Mouse (Mus musculus): Measurements from ENCODE around the gene Dnajc1.

The Dnajc1 gene

GRCm38 (mm10) chr2:18195691-18196396 lies 196.8 kb downstream of the Dnajc1 start:
- no peak for DNase-seq (ENCODE audit: low read depth)

GRCm38 (mm10) chr2:18195285-18195684 lies 197.3 kb downstream of the Dnajc1 start:
- no peak for DNase-seq (ENCODE audit: low read depth)

GRCm38 (mm10) chr2:18188367-18188766 lies 204.3 kb downstream of the Dnajc1 start:
- DNase-seq (ENCODE audit: low read depth), result no peak

DNA sequence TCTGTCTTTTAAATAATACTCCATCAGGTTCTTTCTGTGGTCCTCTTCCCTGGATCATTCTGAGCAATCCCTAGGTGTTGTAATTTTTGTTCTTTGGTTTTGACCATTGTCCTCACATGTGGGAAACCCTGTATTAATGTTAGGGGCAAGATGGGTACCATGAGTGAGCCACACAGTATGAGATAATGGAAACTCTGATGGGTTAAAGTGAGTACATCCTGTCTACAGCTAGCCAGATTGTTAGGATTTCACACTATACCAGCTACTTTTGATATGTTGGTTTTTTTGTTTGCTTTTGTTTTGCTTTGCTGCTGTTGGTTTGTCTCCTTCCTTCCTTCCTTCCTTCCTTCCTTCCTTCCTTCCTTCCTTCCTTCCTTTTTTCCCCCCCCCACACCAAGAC lies 209.6 kb downstream of the Dnajc1 start:
- DNase-seq (ENCODE audit: low read depth), result no peak

DNA sequence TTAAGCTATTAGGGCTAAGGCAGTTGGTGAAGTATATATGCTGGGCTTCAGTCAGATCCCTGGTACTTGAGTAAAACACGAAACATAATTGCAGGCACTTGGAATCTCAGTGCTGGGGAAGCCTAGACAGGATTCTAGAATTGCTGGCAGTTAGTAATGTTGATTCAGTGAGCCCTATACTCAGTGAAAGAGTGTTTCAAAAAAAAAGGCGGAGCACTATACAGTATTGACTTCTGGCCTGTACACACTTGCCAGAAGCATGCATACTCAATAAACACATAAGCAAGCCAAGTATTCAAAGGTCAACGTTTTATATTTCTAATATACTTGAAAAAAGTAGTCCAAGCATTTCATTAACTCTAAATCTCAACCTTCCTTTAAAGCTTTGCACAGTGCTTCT lies 211.0 kb downstream of the Dnajc1 start:
- DNase-seq (ENCODE audit: low read depth), result no peak

- DNase-seq (ENCODE audit: low read depth), result no peak
Measured at GRCm38 (mm10) chr2:18180323-18180722, 212.3 kb downstream of the Dnajc1 start.

- no peak for DNase-seq (ENCODE audit: low read depth)
Measured at GRCm38 (mm10) chr2:18176235-18176634, 216.4 kb downstream of the Dnajc1 start.

GRCm38 (mm10) chr2:18175234-18175633 lies 217.4 kb downstream of the Dnajc1 start:
- DNase-seq (ENCODE audit: low read depth), result no peak

DNA sequence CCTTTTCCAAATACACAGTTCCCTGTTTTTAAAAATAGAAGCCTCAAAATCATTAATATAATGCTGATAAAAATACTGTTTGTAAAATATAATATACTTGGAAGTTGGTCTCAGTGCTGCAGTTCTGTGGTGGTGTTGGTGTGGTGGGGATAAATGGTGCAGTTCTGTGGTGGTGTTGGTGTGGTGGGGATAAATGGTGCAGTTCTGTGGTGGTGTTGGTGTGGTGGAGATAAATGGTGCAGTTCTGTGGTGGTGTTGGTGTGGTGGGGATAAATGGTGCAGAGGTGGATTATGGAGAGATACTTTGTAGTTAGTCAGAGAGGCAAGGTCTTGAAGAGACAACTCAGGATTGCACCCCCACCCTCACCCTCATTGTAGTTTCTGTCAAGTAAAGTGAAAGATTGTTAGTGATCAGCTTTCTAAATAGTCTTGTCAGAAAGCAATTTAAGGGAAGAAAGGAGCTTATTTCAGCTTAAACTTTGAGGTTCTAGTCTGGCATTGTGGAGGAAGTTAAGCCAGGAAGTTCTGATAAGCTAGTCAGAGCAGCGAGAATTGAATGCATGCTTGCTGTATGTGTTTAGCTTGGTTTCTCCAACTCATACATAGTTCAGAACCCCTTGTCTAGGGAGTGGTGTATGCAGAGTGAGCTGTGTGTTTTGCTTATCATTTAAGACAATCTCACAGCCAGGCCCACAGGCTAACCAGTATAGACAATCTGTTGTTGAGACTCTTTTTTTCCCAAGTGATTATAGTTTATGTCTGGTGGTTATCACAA lies 223.3 kb downstream of the Dnajc1 start:
- DNase-seq (ENCODE audit: low read depth), result no peak

DNA sequence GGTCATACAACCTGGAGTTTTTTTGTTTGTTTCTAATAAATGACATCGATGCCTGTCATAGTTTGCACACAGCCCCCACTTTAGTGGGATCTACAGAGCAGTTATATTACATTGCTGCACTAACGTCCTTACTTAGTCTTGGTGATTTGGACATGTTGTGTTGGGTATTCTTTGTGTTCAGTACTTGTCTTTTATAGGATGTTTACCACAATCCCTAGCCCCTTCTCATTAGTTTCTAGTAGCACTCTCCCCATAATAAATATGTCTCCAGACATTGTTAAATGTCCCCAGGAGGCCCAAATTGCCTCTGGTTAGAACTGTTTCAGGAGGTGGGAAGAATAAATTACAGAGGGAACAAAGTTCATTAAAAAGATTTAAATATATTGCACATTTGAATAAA lies 227.1 kb downstream of the Dnajc1 start:
- DNase-seq (ENCODE audit: low read depth), result no peak

- no peak for DNase-seq (ENCODE audit: low read depth)
Measured at GRCm38 (mm10) chr2:18160992-18161391, 231.6 kb downstream of the Dnajc1 start.

DNA sequence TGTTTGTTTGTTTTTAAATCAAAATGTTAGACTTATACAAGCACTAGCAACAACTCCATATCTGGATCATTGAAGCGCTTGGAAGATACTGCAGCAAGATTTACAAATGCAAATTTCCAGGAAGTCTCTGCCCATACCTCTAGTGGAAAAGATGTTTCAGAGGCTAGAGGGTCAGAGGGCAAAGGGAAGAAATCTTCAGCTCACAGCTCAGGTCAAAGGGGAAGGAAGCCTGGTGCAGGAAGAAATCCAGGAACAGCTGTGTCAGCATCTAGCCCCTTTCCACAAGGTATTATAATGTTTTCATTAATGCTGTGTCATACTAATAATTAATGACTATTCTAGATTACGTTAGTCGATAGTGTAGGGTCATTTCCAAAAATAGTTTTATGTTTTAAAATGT lies 233.2 kb downstream of the Dnajc1 start:
- no peak for DNase-seq (ENCODE audit: low read depth)

DNA sequence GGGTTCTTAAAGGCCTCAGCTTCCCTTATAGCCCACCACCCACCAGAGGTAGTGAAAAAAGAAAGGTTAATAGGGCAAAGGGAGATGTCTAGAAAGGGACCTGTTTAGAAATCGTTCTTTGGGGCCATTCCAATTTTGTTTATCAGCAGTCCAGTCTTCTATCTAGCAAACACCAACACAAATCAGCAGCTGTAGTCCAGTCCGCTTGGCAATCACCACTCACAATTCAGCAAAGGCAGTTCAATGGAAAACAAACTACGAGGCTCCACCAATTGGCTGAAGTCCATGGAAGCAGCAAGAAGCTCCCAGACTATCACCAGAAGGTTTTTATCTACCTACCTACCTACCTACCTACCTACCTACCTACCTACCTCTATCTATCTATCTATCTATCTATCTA lies 236.5 kb downstream of the Dnajc1 start:
- no peak for DNase-seq (ENCODE audit: low read depth)
